Mouse (Mus musculus) limb, embryonic 14.5 days (tissue): ENCODE results near the gene Arsg. TPM values are rescaled to one million over a fixed set of nuclear protein-coding genes. Genes with fewer than 3 reads are reported as not detected.
A peak's percentile ranks its signal among the peaks of the same experiment; 100 is the strongest.

Experiments
- ATAC-seq: fragments of 200-750 bp; cut with Nextera tagmentation; 2 replicates; pipeline ENCODE4 v1.8.0; 2017; ENCODE audit warnings: low read depth, moderate number of reproducible peaks, moderate TSS enrichment; ENCODE audit not compliant: low FRiP score
- DNase-seq: peaks from one replicate; pipeline ENCODE4 v3.0.0-alpha.2; 2015; ENCODE audit warnings: low spot score
- H3K27ac ChIP-seq: fragments of 300-500 bp; sonication (generic); replicated peaks from 2 replicates; pipeline ENCODE4 v1.5.1; 2014; ENCODE audit warnings: low read depth, mild to moderate bottlenecking, low read length, moderate library complexity, mixed read lengths
- H3K27me3 ChIP-seq: fragments of 300-500 bp; sonication (generic); 2 replicates; pipeline ENCODE4 v1.6.1; 2014; ENCODE audit warnings: low read length, mixed read lengths; ENCODE audit not compliant: control insufficient read depth, insufficient read depth
- H3K36me3 ChIP-seq: fragments of 300-500 bp; sonication (generic); 2 replicates; pipeline ENCODE4 v1.6.1; 2014; ENCODE audit warnings: mild to moderate bottlenecking, low read length, moderate library complexity, mixed read lengths; ENCODE audit not compliant: control insufficient read depth, insufficient read depth
- H3K4me1 ChIP-seq: fragments of 300-500 bp; sonication (generic); 2 replicates; pipeline ENCODE4 v1.6.1; 2014; ENCODE audit warnings: antibody characterized with exemption, low read length, mixed read lengths; ENCODE audit not compliant: control insufficient read depth, insufficient read depth
- H3K4me2 ChIP-seq: fragments of 300-500 bp; sonication (generic); replicated peaks from 2 replicates; pipeline ENCODE4 v1.6.1; 2014; ENCODE audit warnings: low read depth, mild to moderate bottlenecking, low read length, moderate library complexity; ENCODE audit not compliant: severe bottlenecking
- H3K4me3 ChIP-seq: fragments of 300-500 bp; sonication (generic); replicated peaks from 2 replicates; pipeline ENCODE4 v1.5.1; 2014; ENCODE audit warnings: low read length
- H3K9ac ChIP-seq: fragments of 300-500 bp; sonication (generic); 2 replicates; pipeline ENCODE4 v1.6.1; 2014; ENCODE audit warnings: mild to moderate bottlenecking, low read depth, low read length, moderate library complexity; ENCODE audit not compliant: severe bottlenecking
- H3K9me3 ChIP-seq: fragments of 300-500 bp; sonication (generic); 2 replicates; pipeline ENCODE4 v1.6.1; 2016; ENCODE audit warnings: low read length; ENCODE audit not compliant: control insufficient read depth
- POLR2A ChIP-seq: fragments of 200-500 bp; IDR thresholded peaks from 2 replicates; pipeline ENCODE4 v1.8.0; 2012; ENCODE audit warnings: inconsistent platforms, mild to moderate bottlenecking, moderate library complexity, borderline replicate concordance; ENCODE audit not compliant: insufficient read depth, insufficient read length; ENCODE audit errors: extremely low read depth
- WGBS: fragments of 180-500 bp; shearing (Covaris S2); extraction: QIAGEN DNeasy Blood & Tissue Kit; methylation state at CpG from one replicate; pipeline ENCODE4 v1.1.7; 2014; 5-methylcytosine and 5-hydroxymethylcytosine counted together
- polyA plus RNA-seq, 2 experiments: library from polyadenylated mRNA; depleted of rRNA in 1 of 2; stranded (reverse) in 1 of 2; unstranded in 1 of 2; fragments of >200 nt; fragmentation: Nextera tagmentation in 1 of 2; extraction: Ambion mirVana in 1 of 2; gene quantifications; 2 replicates each; pipeline versions ENCODE4 v1.2.1 to v1.2.3; 2012 to 2014

Arsg gene
- polyA plus RNA-seq, 2 experiments: 3.2 to 5.3 TPM

- Histone ChIP-seq H3K9me3 (no peaks in the 10 kb centered on the region), H3K36me3 (peaks cover 72% of the 10 kb centered on the region), H3K9ac (no peak overlapping the region), H3K4me1 (peaks cover 7% of the 10 kb centered on the region), H3K4me2 (no peak overlapping the region), H3K4me3 (no peak overlapping the region), H3K27ac (no peak overlapping the region), H3K27me3 (no peaks in the 10 kb centered on the region)
- TF ChIP-seq POLR2A: no peak
- 91% methylated on average over 16 of the region's 16 CpGs for WGBS
- no peak for ATAC-seq
- DNase-seq: no peak
These were observed 38.9 kb upstream of the Arsg start for GRCm38 (mm10) chr11:109434233-109434798.

- Histone ChIP-seq H3K4me2 (no peak overlapping the region), H3K4me3 (no peak overlapping the region), H3K9me3 (no peaks in the 10 kb centered on the region), H3K27me3 (no peaks in the 10 kb centered on the region), H3K9ac (no peak overlapping the region), H3K36me3 (peaks cover 52% of the 10 kb centered on the region), H3K4me1 (peaks cover 4% of the 10 kb centered on the region; the same call in 1 of the 2 replicates), H3K27ac (no peak overlapping the region)
- TF ChIP-seq POLR2A: no peak
- no peak for ATAC-seq
- DNase-seq: no peak
- WGBS: 67% methylated on average over 7 of the region's 8 CpGs
These were observed 36.3 kb upstream of the Arsg start for GRCm38 (mm10) chr11:109436889-109437288.

- 19% methylated on average over 5 of the region's 5 CpGs for WGBS
- H3K4me3 ChIP-seq: peak overlapping the region; percentile 55; the same call in 1 of the 2 replicates
These were observed 34.0 kb upstream of the Arsg start for GRCm38 (mm10) chr11:109439209-109439608.

GRCm38 (mm10) chr11:109439829-109440340 is 33.3 kb upstream of the Arsg start:
- ATAC-seq: peak; percentile 47
- no peak for TF ChIP-seq POLR2A
- Histone ChIP-seq H3K9ac (peak overlapping the region; percentile 65), H3K4me2 (peak overlapping the region; percentile 88), H3K27ac (no peak overlapping the region), H3K4me3 (peak overlapping the region; percentile 55), H3K4me1 (peaks cover 4% of the 10 kb centered on the region; the same call in 1 of the 2 replicates), H3K9me3 (no peaks in the 10 kb centered on the region), H3K27me3 (no peaks in the 10 kb centered on the region), H3K36me3 (peaks cover 33% of the 10 kb centered on the region)
- DNase-seq: peak; percentile 65
- WGBS: 3% methylated on average over 32 of the region's 32 CpGs

More at GRCm38 (mm10) chr11:109439209-109439608, 34.0 kb upstream of the Arsg start:
- TF ChIP-seq POLR2A: no peak
- H3K27me3 ChIP-seq: no peaks in the 10 kb centered on the region
- 0 out of 2 replicates have a peak overlapping the region, but pooled peaks have one; percentile 65 for H3K9ac ChIP-seq
- peak overlapping the region; percentile 88; the same call in 1 of the 2 replicates for H3K4me2 ChIP-seq
- DNase-seq: no peak
- H3K9me3 ChIP-seq: no peaks in the 10 kb centered on the region
- peak; percentile 42; the same call in 1 of the 2 replicates for ATAC-seq
- H3K4me1 ChIP-seq: peaks cover 4% of the 10 kb centered on the region; the same call in 1 of the 2 replicates
- no peak overlapping the region for H3K27ac ChIP-seq
- H3K36me3 ChIP-seq: peaks cover 40% of the 10 kb centered on the region

GRCm38 (mm10) chr11:109440641-109441040 is 32.5 kb upstream of the Arsg start:
- DNase-seq: no peak
- 62% methylated on average over 4 of the region's 4 CpGs for WGBS
- H3K9ac ChIP-seq: no peak overlapping the region
- H3K4me3 ChIP-seq: peak overlapping the region; percentile 55
- no peaks in the 10 kb centered on the region for H3K27me3 ChIP-seq
- TF ChIP-seq POLR2A: no peak
- no peaks in the 10 kb centered on the region for H3K9me3 ChIP-seq
- peak overlapping the region; percentile 88 for H3K4me2 ChIP-seq
- no peak for ATAC-seq
- peaks cover 26% of the 10 kb centered on the region for H3K36me3 ChIP-seq
- H3K4me1 ChIP-seq: peaks cover 4% of the 10 kb centered on the region; the same call in 1 of the 2 replicates
- no peak overlapping the region for H3K27ac ChIP-seq
